Mouse (Mus musculus) A20 (cell line): ENCODE measurements around the gene Lypd6b.

ENCODE experiments used
- DNase-seq: peaks from one replicate; pipeline ENCODE4 v3.0.0-alpha.2; 2011; ENCODE audit warnings: low read depth, low spot score

Lypd6b gene

DNA sequence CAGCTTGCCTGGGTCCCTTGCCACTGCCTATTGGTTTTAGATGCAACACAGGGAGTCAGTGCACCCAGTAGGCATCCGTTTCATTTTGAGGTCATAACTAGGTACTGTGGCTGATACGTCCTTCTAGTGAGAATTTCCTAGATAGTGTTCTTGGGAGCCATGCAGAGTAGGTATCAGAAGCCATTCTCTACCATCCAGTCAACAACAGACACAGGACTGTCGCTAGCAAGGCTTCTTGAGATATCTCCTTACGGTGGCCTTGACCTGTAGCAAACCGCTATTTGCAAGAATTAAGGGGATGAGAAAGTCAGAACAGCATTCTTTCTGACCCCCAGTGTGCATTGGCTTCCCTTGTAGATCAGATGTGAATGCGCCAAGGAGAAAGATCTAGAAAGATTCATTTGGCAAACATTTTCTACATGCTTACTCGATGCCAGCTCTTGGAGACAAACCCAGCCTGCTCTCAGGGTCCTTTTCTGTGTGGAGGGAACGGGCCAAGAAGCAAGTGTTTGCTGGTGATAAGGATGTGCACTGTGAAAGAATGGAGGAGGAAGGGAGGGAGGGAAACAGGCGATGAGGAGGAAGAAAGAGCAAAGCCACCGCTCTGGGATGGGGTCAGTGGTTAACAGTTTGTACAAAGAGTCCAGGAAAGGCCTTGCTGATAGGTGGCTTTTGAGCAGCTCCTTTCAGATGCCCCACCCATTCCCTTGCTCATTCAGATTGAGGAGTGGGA lies 82.5 kb downstream of the Lypd6b start:
- no peak for DNase-seq

DNA sequence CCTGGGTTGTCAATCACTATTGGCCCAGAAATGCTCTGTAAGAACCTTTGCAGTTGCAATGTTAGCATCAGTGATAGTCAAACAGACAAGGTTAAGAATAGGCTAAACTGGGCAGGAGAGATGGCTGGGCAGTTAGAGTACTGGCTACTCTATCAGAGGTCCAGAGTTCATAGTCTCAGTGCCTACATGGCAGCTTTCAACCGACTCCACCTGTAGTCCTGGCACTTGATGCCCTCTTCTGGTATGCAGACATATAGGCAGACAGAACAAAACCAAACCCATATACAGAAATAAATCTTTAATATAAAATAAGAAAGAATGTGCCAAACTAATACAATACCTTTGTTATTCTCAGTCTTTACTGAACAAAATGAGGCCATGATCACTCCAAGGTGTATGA lies 83.5 kb downstream of the Lypd6b start:
- no peak for DNase-seq

DNA sequence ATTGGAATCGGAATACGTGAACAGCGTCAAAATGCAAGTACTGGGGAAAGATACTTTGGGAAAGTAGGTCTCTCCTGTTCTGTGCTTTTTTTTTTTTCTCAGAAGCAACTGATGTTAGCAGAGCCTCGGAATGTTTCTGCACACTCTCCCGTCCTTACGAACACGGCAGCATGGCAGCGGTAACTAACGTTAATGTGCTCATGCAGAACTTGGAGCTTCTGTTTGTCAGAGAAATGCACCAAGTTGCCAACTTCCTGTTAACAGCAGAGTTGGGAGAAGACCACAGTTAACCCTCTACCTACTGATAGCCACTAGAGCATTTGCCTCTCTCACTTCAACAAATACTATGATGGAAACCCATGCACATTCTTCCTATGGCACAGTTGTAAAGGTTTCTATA lies 93.0 kb downstream of the Lypd6b start:
- no peak for DNase-seq

DNA sequence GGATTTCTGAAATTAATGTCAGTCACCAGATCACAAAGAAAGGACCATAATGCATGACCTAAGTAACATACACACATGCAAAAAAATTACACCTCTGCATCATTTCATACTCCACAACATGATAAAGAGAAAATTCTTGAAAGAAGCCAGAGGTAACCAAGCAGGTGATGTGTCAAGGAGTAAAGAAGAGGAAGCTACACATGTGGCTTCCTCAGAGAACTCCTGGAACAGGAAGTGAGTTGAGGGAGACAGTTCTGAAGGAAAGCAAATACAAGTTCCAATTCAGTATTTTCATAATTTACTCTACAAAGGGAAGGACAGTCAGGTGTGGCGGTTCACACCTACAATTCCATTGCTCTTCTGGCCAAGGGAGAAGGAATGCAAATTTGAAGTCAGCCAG lies 93.5 kb downstream of the Lypd6b start:
- DNase-seq: no peak

DNA sequence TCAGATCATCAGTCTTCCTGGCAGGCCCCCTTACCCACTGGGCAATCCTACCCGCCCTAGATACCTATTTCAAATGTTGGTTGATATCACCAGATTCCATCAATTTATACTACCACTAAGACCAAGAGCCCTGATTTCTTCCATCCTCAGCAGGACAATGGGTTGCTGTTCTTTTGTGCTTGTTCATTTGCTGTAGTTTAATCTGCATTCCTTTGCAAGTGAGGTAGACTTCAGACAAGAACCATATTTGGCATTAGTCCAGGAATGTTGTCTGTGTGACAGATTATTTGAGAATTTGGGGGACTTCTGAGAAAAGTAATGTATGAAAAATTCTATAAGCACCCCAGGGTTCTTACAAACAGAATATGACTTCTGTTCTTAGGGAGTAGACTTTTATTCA lies 95.0 kb downstream of the Lypd6b start:
- DNase-seq: no peak

DNA sequence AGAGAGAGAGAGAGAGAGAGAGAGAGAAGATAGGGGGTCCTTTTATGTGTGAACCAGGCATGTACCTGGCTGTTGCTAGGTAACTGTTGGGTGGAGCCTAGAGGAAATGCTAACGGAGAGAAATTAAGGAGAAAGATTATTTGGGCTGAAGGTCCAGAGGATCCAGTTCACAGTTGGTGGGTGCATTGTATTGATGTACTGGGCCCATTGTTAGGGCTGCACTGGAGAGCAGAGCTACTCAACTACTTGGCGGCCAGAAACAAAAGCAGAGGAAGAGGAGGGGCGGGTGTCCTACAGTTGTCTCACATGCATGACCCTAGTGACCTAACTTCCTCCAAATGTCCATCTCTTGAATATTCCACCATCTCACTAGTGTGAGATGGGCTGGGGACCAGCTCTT lies 96.5 kb downstream of the Lypd6b start:
- DNase-seq: no peak

DNA sequence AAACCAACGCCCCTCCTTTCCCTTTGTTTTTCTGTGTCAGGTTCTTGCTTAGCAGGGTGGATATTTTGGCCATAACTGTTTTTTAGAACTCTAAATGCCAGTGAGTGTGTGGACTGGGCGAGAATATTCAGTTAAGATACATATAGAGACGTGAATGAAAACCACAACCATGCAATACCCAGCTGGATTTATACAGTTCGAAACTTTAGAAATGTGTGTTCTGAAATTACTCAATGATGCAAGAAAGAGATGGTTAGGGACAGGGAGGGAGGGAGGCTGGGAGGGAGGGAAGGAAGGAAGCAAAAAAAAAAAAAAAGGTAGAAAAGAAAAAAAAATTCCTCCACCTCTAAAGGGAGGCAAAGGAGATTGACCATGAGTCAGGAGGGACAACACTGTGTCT lies 98.7 kb downstream of the Lypd6b start:
- DNase-seq: no peak

DNA sequence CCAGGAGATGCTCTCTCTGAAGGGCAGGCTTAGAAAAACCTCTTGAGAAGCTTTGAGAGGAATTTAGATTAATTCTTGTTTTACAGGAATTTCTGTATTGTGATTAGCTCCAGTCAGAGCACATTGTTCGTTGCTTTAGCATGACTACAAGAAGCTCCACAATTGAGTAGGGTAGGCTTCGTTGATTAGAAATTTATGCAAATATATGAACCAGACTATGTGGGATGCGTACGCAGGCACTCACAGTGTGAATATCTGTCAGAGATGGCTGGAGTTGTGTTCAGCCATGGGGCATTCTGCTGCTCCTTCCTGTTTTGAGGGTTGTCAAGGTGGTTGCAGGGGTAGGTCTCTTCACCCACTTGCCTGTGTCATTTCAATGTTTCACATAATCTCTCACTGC lies 100.9 kb downstream of the Lypd6b start:
- no peak for DNase-seq

DNA sequence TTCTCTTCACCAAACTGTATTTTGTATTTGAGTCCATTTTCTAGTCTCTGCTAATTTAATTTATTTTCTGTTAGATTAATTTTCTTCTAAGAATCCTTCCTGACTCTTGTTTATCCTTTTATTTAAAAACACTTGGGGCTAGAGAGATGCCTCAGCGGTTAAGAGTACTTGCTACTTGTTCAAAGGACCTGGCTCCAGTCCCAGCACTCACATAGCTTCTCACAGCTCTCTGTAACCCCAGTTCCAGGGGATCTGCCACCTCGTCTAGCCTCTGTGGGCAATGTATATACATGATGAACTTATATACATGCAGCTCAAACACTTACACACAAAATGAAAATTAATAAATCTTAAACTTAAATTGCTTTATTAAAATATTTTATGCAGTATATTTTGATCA lies 103.2 kb downstream of the Lypd6b start:
- no peak for DNase-seq

DNA sequence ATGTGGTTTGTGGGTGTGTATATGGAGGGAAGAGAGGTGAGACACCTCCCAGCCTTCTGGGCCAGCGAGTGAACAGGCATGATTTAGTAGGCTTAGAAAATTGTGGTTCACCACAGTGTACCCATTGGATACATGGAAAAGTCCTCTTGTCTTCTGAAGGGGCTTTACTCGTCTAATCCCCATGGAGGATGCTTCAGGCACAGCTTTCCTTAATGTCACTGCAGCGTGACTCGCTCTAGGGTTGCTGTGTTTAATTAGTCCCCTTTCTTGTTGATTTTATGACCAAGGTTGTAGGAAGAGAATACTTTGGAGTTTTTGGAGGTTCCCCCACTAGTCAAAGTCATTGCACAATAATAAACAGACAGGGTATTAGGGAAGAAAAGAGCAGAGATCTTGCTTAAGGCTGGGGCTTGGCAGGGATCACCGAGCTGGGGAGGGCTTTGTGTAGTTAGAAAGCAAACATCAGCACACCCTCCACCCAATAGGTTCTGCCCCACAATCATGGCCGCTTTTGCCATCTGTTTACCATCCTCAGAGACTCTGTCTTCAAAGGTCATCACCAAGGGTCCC lies 122.4 kb downstream of the Lypd6b start:
- DNase-seq: no peak

DNA sequence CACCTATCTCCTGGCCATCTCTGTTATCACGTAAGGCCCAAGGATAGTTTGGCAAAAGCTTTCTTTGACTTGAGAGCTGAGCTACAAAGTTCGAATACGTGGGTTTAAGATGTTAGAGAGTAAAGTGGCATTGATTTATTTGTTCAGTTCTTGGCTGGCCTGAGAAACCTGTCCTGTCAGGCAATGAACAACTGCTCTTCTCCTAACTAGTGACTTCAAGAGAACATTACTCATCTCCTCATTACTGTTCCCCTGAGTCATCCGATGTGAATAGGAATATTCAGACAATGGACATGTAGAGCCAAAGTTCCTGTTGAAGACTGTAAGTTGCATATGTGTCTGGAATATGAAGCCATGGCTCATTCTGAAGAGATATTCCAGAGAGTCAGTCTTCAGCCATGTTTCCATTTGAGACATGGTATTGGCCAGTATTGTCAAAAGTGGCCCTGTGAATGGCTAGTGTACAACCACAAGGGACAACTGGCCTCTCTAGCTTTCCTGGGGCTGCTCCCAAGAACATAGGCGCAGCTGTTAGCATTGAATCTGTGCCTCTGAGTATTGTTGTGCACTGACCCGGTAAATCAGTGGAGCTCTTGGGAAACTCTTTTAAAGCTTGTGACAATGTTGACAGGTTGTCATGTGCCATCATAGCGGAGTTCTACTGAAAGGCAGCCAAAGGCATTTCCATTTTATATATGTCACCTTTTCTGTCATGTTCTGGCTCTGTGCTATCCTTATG lies 124.0 kb downstream of the Lypd6b start:
- no peak for DNase-seq

DNA sequence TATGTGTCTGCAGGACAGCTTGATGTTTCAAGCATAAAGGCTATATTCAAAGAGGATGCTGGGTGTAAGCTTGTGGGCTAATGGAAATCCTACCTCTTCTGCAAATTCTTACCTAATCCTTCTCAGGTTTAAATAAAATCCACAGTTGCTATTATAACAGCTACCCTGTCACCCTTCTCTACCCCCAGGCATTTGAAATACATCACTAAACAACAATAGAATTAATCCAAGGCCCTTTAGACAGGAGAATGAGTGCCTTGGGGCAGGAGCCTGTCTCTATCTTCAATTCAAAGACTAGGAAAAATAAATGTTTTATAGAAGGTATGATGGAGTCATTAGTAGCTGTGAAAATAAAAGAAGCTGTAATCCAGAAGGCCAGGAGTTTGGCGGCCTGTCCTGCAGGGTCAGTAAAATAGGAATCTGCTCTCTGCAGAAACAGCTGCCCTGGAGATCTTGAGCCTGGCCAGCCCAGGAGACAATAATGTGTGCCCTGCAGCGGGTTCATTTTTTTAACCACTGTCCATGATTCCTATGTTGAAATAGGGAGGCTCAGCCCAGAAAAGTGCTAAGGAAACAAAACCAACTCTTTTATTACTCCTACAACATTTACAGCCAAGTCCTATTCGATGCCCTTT lies 124.9 kb downstream of the Lypd6b start:
- DNase-seq: no peak

DNA sequence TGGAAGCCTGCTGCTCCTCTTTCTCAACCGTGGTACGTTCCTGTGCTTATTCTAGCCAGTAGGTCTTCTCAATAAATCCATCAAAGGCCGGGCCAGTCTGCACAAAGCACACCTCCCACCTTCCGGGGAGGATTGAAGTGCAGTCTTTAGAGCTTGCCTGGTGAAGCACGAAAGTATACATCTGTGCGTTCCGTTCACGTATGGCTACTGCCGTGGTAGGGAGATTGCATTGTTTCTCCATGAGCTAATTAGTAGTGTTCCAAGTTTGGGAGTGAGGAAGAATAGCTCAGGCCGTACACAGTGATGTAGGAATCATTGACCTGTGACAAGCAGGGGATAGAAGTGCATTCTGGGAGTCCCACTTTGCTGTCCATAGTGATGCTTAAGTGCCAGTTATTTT lies 130.0 kb downstream of the Lypd6b start:
- DNase-seq: no peak

DNA sequence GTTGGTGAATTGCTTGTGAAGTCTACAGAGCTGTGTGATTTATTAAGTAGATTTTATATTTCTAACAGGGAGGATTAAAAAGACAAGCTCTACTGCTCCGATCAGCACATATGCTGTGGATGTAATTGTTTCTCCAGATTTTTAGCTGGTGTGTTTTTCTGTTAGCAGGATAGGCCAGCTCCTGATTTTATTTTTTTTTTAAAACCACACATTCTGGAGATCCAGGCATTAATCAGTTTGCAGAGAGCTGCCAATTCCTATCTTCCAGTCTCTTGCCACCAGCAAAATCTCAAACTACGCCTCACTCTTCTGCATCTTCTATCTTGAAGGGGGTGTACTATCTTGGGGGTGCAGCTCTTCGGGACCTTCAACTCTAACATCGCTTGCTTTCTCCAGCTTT lies 130.6 kb downstream of the Lypd6b start:
- no peak for DNase-seq

DNA sequence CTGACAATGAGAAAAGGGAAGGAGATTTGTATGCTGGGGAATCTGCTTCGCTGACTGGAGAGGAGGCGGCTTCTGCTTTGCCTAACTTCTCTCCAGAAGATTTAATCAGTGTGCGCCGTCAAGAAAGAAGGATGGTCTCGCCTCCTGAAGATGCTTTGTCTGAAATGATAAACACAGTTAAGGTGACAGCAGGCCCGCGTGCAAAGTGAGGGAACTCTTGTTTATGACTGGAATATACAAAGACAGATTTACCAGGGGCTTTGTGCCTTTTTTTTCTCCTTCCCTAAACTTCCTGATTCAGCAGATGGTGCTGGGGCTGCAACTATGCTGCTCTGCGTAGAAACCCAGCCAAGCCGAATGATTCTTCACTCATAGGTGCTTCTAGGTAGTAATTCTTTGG lies 131.2 kb downstream of the Lypd6b start:
- DNase-seq: no peak

DNA sequence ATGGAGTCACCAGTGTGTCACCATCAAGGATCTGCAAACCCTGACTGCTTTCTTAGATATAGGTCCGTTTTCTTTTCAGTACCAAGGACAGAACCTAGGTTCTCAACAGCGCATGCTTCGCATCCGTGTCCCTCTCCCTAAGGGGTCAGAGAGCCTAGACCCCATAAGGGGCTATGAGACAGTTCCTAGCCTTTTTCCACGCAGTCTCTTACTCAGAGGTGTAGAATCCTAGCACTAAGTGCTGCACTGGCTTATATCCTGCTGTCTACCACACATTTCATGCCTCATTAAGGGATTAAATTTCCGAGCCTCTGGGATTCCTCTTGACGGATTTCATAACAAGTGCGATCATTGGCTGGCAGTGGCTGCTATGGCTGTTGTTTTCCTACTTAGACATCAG lies 134.5 kb downstream of the Lypd6b start:
- DNase-seq: no peak

DNA sequence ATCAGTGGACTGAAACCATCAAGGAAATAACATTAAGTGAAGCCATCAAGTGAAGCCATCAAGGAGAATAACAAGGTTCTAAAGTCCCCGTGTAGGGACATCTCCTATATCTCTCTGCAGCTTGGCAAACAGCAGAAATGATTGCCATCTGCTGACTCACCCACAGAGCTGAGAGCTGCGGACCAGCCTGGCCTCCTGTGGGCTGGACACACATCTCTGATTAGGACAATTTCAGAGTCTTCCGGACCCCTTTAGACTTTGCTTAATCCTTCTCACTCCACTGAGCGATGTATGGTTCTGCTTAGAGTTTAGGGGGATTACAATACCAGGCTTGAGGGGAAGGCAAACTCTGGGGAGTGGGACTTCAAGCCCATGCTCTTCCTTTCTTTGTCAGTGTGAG lies 135.3 kb downstream of the Lypd6b start:
- no peak for DNase-seq

DNA sequence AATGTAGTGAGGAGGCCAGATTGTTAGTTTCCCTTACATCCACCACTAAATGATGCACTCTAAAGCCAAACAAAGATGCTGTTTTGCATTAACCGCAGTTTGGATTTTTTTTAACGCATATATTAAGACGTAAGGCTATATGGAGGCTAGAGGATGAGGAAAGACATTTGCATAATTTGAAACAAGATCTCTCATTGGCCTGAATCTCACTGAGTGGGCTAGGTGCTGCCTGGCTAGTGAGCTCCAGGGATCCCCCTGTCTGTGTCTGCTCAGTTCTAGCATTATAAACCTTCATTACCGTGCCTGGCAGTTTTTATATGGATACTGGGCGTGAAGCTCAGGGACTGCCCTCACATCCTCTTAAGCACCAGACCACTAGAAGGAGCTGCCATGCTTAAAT lies 138.7 kb downstream of the Lypd6b start:
- DNase-seq: no peak

DNA sequence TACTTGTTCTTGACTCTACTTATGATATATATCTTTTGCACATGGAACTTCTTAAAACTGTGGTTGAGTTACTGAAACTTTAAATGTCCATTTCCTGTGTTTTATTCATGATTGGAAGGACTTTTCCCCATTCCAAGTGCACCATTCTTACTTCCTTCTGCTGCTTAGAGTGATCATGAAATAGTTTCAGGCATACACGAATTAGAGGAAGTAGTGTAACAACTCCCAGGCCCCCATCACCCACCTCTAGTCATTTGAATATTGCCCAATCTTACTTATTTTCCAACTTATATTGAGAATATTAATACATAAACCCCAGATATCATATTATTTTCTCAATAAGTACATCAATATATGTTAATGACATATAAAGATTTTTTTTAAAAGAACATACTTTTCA lies 139.9 kb downstream of the Lypd6b start:
- no peak for DNase-seq

DNA sequence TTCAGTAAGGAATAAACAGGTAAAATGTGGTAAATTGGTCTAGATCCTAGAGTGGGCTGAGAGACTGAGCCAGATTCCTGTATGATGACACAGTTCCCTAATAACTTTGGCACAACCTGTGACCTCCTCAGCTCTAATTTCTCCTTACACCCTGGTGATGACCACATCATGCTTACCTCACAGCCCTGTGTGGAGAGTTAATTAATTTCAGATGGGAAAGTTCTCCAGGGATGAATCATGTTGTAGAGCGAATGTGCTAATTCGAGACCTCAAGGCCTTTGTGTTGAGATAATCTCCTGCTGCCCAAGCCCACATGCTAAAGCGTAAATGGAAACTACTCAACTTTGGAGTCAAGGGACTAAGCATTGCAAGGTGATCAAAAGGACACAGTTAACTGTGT lies 142.4 kb downstream of the Lypd6b start:
- no peak for DNase-seq

DNA sequence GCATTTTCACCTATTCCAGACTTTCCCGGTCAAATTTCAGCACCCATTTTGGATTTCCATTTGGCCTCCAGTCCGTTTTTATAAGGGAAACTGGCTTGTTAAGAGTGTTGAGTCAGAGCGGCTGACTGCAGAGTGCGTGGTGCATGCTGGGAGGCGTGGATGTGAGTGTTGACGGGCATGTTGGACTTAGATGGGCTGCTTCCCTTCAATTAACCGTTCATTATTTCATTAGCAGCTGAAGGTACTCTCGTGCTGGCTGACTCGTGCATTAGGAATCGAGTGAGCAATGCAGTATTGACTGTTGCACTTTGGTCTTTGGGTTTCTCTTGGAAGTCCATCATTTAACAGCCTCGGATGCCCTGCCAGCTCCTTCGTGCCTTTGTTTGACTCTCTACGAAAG lies 150.1 kb downstream of the Lypd6b start:
- no peak for DNase-seq

DNA sequence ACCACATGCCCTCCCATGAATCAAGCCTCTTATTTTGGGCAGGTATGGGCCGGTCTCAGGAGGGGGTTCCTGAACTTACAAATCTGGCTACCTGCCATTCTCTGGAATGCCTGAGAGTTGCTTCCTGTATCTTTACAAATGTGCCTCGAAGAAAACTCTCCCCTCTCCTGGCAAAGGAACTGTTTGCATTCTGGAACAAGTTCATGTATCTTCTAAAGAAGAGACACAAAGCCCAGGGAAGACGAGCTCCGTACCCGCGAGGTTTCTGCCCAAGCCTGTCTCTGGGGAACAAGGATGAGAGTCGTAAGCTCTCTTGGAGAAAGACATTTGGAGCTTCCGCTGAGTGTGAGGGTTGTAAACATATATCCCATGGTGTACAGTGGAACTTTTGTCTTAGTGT lies 150.8 kb downstream of the Lypd6b start:
- no peak for DNase-seq

DNA sequence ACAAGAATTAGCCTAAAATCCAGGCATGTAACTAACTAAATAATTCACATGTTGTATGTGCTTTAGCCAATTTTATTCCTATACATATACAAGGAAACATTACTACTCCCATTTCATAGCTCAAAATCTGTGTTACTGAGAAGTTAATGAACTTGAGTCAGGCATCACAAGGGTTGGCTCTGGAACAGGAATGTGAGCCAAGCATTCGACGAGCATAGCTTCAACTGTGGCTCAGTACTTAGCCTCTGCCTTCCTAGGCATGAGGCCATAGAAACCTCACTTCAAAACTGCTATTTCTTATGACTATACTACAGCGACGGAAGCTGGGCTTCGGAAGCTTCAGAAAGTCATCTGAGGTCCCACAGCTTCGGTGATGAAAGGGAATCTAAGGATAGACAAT lies 152.9 kb downstream of the Lypd6b start:
- DNase-seq: no peak
